Mouse (Mus musculus): Measurements from ENCODE around the gene Gtf2h1. TPM values are rescaled to one million over a fixed set of nuclear protein-coding genes. Genes with fewer than 3 reads are reported as not detected.

The Gtf2h1 gene
- 51.2 and 56.7 TPM in 2 replicates for polyA plus RNA-seq (2014; fragmentation: Nextera tagmentation; extraction: Ambion mirVana)

DNA sequence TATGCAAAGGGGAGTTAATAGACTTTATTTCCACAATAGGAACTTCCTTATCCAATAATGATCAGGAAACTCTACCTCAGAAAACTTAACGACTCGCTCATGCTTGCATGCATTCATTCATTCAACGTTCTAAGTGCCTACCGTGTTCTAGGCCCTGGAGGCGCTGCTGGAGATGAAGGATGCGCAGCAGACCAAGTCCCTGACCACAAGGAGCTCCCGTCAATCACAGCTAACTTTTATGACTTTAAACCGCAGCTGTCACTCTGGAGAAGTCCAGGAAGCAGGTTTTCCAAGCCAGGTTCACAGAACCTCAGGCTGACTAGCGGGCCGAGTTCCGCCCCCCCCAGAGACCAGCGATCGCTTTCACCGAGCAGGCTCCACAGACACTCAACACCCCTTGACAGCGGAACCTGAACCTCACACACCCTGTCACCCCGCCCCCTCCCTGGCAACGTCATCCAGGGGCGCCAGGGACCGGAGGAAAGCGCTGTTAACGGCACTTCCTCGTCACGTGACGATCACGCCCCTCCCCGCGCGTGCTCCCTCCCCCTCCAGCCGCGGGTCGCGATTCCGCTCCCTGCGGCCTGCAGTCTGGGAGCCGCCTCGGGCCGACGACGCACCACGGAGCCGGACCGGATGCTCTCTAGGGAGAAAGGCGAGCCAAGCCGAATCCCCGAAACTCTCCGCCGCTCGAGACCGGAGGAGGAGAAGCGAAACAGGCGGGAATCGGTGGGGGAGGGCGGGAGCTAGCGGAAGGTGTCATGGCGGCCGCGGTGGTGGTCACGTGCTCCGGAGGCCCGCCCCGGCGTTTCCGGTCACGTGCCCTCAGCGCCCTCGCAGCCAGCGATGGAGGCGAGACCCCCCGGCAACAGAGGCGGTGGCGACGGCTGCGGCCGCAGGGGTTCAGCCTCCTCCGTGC is at the start of gene Gtf2h1, which contains the start of gene Hps5:
Gtf2h1 (plus strand) TSS at position 817 of the 919 bp plus-strand sequence.
Hps5 (minus strand) TSS at position 778 of the 919 bp plus-strand sequence.
- peaks cover 22% of the 10 kb centered on the region for H3K36me3 ChIP-seq (ENCODE audit: control insufficient read depth, insufficient read depth, low read length)
- DNase-seq (ENCODE audit: low spot score) (peak; percentile 98), ATAC-seq (ENCODE audit: low read depth) (peak; percentile 98)
- peaks cover 13% of the 10 kb centered on the region for H3K4me1 ChIP-seq (ENCODE audit: control insufficient read depth, insufficient read depth, low read length)
- WGBS, result under 1% methylated on average over 29 of the region's 75 CpGs
- no peaks in the 10 kb centered on the region for H3K27me3 ChIP-seq (replicated peaks; ENCODE audit: control insufficient read depth, insufficient read depth, low read length)
- no peaks in the 10 kb centered on the region for H3K9me3 ChIP-seq (ENCODE audit: control insufficient read depth, low read length)
- H3K4me2 ChIP-seq (ENCODE audit: low read depth, low read length), result peak within 1 kb of the TSS; percentile 90
- peak within 1 kb of the TSS; percentile 92 for H3K9ac ChIP-seq (ENCODE audit: low read depth, low read length)
- peak within 1 kb of the TSS; percentile 98 for H3K4me3 ChIP-seq (ENCODE audit: low read depth, low read length)
- H3K27ac ChIP-seq (replicated peaks; ENCODE audit: low read depth, low read length), result peak within 1 kb of the TSS; percentile 87

GRCm38 (mm10) chr7:46746381-46746780 is 49.5 kb upstream of the Gtf2h1 start:
- DNase-seq (ENCODE audit: low spot score), result no peak
- H3K9me3 ChIP-seq (ENCODE audit: control insufficient read depth, low read length), result no peaks in the 10 kb centered on the region
- no peaks in the 10 kb centered on the region for H3K27me3 ChIP-seq (replicated peaks; ENCODE audit: control insufficient read depth, insufficient read depth, low read length)
- no peak overlapping the region for H3K9ac ChIP-seq (ENCODE audit: low read depth, low read length)
- no peak overlapping the region for H3K4me2 ChIP-seq (ENCODE audit: low read depth, low read length)
- H3K4me3 ChIP-seq (ENCODE audit: low read depth, low read length), result no peak overlapping the region
- WGBS, result 76% methylated on average over 7 of the region's 7 CpGs
- no peaks in the 10 kb centered on the region for H3K4me1 ChIP-seq (ENCODE audit: control insufficient read depth, insufficient read depth, low read length)
- no peak for ATAC-seq (ENCODE audit: low read depth)
- no peaks in the 10 kb centered on the region for H3K36me3 ChIP-seq (ENCODE audit: control insufficient read depth, insufficient read depth, low read length)
- H3K27ac ChIP-seq (replicated peaks; ENCODE audit: low read depth, low read length), result no peak overlapping the region

GRCm38 (mm10) chr7:46748459-46748858 is 47.4 kb upstream of the Gtf2h1 start:
- Histone ChIP-seq H3K4me2 (ENCODE audit: low read depth, low read length) (no peak overlapping the region), H3K4me1 (ENCODE audit: control insufficient read depth, insufficient read depth, low read length) (no peaks in the 10 kb centered on the region), H3K9ac (ENCODE audit: low read depth, low read length) (no peak overlapping the region), H3K36me3 (ENCODE audit: control insufficient read depth, insufficient read depth, low read length) (no peaks in the 10 kb centered on the region), H3K27me3 (replicated peaks; ENCODE audit: control insufficient read depth, insufficient read depth, low read length) (no peaks in the 10 kb centered on the region), H3K27ac (replicated peaks; ENCODE audit: low read depth, low read length) (no peak overlapping the region), H3K9me3 (ENCODE audit: control insufficient read depth, low read length) (no peaks in the 10 kb centered on the region), H3K4me3 (ENCODE audit: low read depth, low read length) (no peak overlapping the region)
- DNase-seq (ENCODE audit: low spot score) (no peak), ATAC-seq (ENCODE audit: low read depth) (no peak)
- 42% methylated on average over 3 of the region's 3 CpGs for WGBS

DNA sequence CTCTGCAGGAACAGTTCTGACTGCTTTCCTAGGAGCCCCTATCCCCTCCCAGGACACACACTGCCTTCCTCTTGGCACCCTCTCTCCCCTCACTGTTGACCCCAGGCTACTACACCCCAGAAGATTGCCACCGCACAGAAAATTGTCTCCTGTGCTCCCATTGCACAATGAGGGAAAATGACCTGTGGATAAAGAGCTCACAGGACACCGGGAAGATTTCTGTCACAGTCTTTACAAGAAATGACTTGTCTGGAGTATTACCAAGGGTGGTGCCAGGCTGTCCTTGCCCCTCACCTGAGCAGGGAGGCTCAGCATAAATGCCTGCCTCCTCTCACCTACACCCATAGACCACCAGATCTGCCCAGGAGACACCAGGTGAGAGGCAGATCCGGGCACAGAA is 44.4 kb upstream of the Gtf2h1 start, which contains the start of gene Saa2:
Saa2 (plus strand) TSS at position 301 of the 400 bp plus-strand sequence.
- ATAC-seq (ENCODE audit: low read depth), result no peak
- Histone ChIP-seq H3K4me3 (ENCODE audit: low read depth, low read length) (no peak within 1 kb of the TSS), H3K27me3 (replicated peaks; ENCODE audit: control insufficient read depth, insufficient read depth, low read length) (no peaks in the 10 kb centered on the region), H3K36me3 (ENCODE audit: control insufficient read depth, insufficient read depth, low read length) (no peaks in the 10 kb centered on the region), H3K9ac (ENCODE audit: low read depth, low read length) (no peak within 1 kb of the TSS), H3K4me2 (ENCODE audit: low read depth, low read length) (no peak within 1 kb of the TSS), H3K9me3 (ENCODE audit: control insufficient read depth, low read length) (no peaks in the 10 kb centered on the region), H3K4me1 (ENCODE audit: control insufficient read depth, insufficient read depth, low read length) (no peaks in the 10 kb centered on the region), H3K27ac (replicated peaks; ENCODE audit: low read depth, low read length) (no peak within 1 kb of the TSS)
- no peak for DNase-seq (ENCODE audit: low spot score)
- 73% methylated on average over 2 of the region's 3 CpGs for WGBS

- Histone ChIP-seq H3K9ac (ENCODE audit: low read depth, low read length) (no peak overlapping the region), H3K27ac (replicated peaks; ENCODE audit: low read depth, low read length) (no peak overlapping the region), H3K36me3 (ENCODE audit: control insufficient read depth, insufficient read depth, low read length) (peaks cover 64% of the 10 kb centered on the region), H3K9me3 (ENCODE audit: control insufficient read depth, low read length) (no peaks in the 10 kb centered on the region), H3K4me1 (ENCODE audit: control insufficient read depth, insufficient read depth, low read length) (no peaks in the 10 kb centered on the region), H3K4me3 (ENCODE audit: low read depth, low read length) (no peak overlapping the region), H3K27me3 (replicated peaks; ENCODE audit: control insufficient read depth, insufficient read depth, low read length) (no peaks in the 10 kb centered on the region), H3K4me2 (ENCODE audit: low read depth, low read length) (no peak overlapping the region)
- no peak for DNase-seq (ENCODE audit: low spot score)
- WGBS, result 75% methylated on average over 11 of the region's 11 CpGs
- no peak for ATAC-seq (ENCODE audit: low read depth)
Measured at GRCm38 (mm10) chr7:46761049-46761795, 34.7 kb upstream of the Gtf2h1 start.

DNA sequence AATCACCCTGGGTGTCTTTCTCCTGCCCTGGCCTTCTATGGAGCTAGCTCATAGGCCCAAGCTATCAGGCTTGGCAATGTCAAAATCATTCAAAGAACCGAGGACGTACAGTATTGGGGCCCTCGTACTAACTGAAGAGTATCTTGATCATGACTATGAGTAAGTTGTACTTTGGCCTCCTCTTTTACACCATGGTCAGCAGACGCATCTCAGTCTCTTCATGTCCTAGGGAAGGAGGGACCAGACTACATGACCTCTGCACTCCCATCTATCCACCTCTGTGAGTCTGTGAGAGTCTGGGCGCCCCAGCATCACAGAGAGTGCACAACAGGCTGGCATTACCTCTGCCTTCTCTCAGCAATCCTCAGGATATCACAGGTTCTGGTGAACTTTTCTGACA is 33.3 kb upstream of the Gtf2h1 start:
- 84% methylated on average over 5 of the region's 5 CpGs for WGBS
- Histone ChIP-seq H3K9ac (ENCODE audit: low read depth, low read length) (no peak overlapping the region), H3K4me3 (ENCODE audit: low read depth, low read length) (no peak overlapping the region), H3K27ac (replicated peaks; ENCODE audit: low read depth, low read length) (no peak overlapping the region), H3K4me1 (ENCODE audit: control insufficient read depth, insufficient read depth, low read length) (no peaks in the 10 kb centered on the region), H3K36me3 (ENCODE audit: control insufficient read depth, insufficient read depth, low read length) (peaks cover 72% of the 10 kb centered on the region), H3K27me3 (replicated peaks; ENCODE audit: control insufficient read depth, insufficient read depth, low read length) (no peaks in the 10 kb centered on the region), H3K4me2 (ENCODE audit: low read depth, low read length) (no peak overlapping the region), H3K9me3 (ENCODE audit: control insufficient read depth, low read length) (no peaks in the 10 kb centered on the region)
- DNase-seq (ENCODE audit: low spot score) (no peak), ATAC-seq (ENCODE audit: low read depth) (no peak)

GRCm38 (mm10) chr7:46764672-46765071 is 31.2 kb upstream of the Gtf2h1 start:
- Histone ChIP-seq H3K27me3 (replicated peaks; ENCODE audit: control insufficient read depth, insufficient read depth, low read length) (no peaks in the 10 kb centered on the region), H3K4me1 (ENCODE audit: control insufficient read depth, insufficient read depth, low read length) (no peaks in the 10 kb centered on the region), H3K9ac (ENCODE audit: low read depth, low read length) (no peak overlapping the region), H3K9me3 (ENCODE audit: control insufficient read depth, low read length) (no peaks in the 10 kb centered on the region), H3K4me3 (ENCODE audit: low read depth, low read length) (no peak overlapping the region), H3K36me3 (ENCODE audit: control insufficient read depth, insufficient read depth, low read length) (peaks cover 80% of the 10 kb centered on the region), H3K27ac (replicated peaks; ENCODE audit: low read depth, low read length) (no peak overlapping the region), H3K4me2 (ENCODE audit: low read depth, low read length) (no peak overlapping the region)
- ATAC-seq (ENCODE audit: low read depth) (no peak), DNase-seq (ENCODE audit: low spot score) (no peak)
- 90% methylated on average over 8 of the region's 8 CpGs for WGBS

DNA sequence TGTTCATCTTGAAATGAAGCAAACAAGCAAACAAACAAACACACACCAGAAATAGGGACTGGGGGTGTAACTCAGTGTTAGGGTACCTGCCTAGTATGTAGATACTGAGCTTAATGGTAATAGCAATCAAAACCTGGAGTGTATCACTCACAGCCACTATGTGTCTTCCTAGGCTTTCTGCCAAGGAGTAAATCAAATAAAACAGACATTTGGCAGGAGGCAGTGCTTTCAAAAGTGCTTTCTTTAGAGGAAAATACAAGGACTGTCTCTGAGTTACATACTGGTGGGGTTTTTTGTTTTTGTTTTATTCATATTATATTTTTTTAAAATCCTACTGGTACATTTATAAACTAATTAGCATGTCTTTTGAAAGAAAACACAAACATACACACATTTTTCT is 28.5 kb upstream of the Gtf2h1 start:
- H3K4me3 ChIP-seq (ENCODE audit: low read depth, low read length), result no peak overlapping the region
- H3K9me3 ChIP-seq (ENCODE audit: control insufficient read depth, low read length), result no peaks in the 10 kb centered on the region
- DNase-seq (ENCODE audit: low spot score), result no peak
- ATAC-seq (ENCODE audit: low read depth), result no peak
- no peak overlapping the region for H3K9ac ChIP-seq (ENCODE audit: low read depth, low read length)
- peaks cover 77% of the 10 kb centered on the region for H3K36me3 ChIP-seq (ENCODE audit: control insufficient read depth, insufficient read depth, low read length)
- H3K4me1 ChIP-seq (ENCODE audit: control insufficient read depth, insufficient read depth, low read length), result no peaks in the 10 kb centered on the region
- no peak overlapping the region for H3K4me2 ChIP-seq (ENCODE audit: low read depth, low read length)
- H3K27me3 ChIP-seq (replicated peaks; ENCODE audit: control insufficient read depth, insufficient read depth, low read length), result no peaks in the 10 kb centered on the region
- no peak overlapping the region for H3K27ac ChIP-seq (replicated peaks; ENCODE audit: low read depth, low read length)

All from embryonic facial prominence, embryonic 14.5 days (tissue).